Mouse (Mus musculus) bone marrow macrophage, adult 2 months (primary cell): ENCODE measurements around the gene Rnls.

Experiments
- CTCF ChIP-seq: IDR thresholded peaks from 2 replicates; pipeline ENCODE4 v1.5.1; 2012; ENCODE audit warnings: low read depth, mild to moderate bottlenecking, low read length, moderate library complexity
- POLR2A ChIP-seq: IDR thresholded peaks from 2 replicates; pipeline ENCODE4 v1.6.1; 2012; ENCODE audit warnings: mild to moderate bottlenecking, low read depth, low read length, borderline replicate concordance

DNA sequence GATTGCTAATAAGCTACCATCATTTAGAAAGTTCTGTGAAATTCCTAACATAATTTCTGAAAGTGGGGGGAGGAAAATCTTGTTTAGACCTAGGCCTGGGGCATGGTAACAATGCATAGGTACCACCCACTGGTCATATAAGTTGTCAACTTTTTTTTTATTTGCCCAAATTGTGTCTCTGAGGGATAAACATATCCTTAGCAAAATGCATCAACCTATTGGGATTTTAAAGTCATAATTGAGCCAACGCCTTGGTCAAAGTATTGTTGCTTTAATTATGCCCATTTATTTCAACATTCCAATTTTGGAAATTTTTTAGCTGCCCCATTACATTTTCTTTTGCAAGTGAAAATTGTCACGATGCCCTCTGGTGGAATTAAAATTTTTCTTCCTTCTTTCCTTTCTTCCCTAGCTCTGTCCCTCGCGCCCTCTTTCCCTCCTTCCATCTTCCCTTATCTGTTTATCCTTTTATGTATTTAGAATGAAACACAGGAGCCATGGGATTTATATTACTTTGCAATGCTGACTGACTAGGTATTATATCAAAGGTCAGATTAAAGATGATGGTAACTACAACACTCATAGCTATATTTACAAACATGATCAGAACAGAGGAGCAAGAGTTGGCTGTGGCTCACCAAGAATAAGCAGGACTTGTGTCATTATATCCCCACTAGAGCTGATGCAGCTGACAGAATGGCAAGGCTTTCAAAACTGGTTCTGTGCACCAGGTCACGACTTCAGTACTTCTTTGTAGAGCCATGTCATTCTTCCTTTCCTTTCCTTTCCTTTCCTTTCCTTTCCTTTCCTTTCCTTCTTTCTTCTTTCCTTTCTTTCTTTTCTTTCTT lies 166.0 kb downstream of the Rnls start:
- TF ChIP-seq POLR2A (no peak), CTCF (no peak)
